Mouse (Mus musculus): Measurements from ENCODE around the gene Ccdc170. TPM values are rescaled to one million over a fixed set of nuclear protein-coding genes. Genes with fewer than 3 reads are reported as not detected.
"Not testable (repeated sequence)": the region's sequence is repeated elsewhere in the genome, so short reads cannot be mapped to it uniquely, and the experiment has no call there.

Ccdc170 gene
- polyA plus RNA-seq (2014; fragmentation: Nextera tagmentation; extraction: Ambion mirVana): 0.10 and 0.11 TPM in 2 replicates

DNA sequence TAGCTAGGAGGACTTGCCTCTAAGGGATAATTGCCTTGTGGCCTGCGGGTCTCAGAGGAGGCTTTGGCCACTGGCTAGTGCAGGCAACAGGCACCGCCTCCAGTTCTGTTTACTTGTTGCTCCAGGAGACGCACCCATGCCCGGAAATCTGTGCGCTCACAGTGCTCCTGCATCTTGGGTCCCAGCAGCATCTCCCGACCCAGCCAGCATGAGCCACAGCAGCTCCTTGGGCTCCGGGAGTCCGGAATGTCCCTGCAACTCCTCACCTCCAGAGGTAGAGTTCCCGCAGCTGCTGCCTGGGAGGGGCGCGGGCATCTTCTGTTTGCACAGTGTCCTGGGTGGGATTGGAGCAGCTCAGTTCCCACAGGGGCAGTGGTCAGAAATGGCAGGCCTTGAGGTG lies at the start of gene Ccdc170:
Ccdc170 (plus strand) TSS at position 148 of the 400 bp plus-strand sequence.
- Histone ChIP-seq H3K4me2 (0 out of 2 replicates have a peak within 1 kb of the TSS, but pooled peaks have one; percentile 3), H3K9me3 (ENCODE audit: control insufficient read depth, low read length) (no peaks in the 10 kb centered on the region), H3K9ac (ENCODE audit: low read length) (no peak within 1 kb of the TSS), H3K27ac (ENCODE audit: low read depth, low read length) (no peak within 1 kb of the TSS), H3K36me3 (ENCODE audit: control insufficient read depth, insufficient read depth, low read length) (no peaks in the 10 kb centered on the region), H3K4me3 (ENCODE audit: low read depth, low read length) (no peak within 1 kb of the TSS), H3K4me1 (ENCODE audit: control insufficient read depth, insufficient read depth, low read length) (0 out of 2 replicates have a peak, but pooled peaks cover 3% of the 10 kb centered on the region), H3K27me3 (ENCODE audit: control insufficient read depth, insufficient read depth, low read length) (no peaks in the 10 kb centered on the region)
- DNase-seq (ENCODE audit: low spot score, missing footprints) (no peak), ATAC-seq (ENCODE audit: low FRiP score) (peak; percentile 27; the same call in 1 of the 2 replicates)
- WGBS: 26% methylated on average over 11 of the region's 11 CpGs

DNA sequence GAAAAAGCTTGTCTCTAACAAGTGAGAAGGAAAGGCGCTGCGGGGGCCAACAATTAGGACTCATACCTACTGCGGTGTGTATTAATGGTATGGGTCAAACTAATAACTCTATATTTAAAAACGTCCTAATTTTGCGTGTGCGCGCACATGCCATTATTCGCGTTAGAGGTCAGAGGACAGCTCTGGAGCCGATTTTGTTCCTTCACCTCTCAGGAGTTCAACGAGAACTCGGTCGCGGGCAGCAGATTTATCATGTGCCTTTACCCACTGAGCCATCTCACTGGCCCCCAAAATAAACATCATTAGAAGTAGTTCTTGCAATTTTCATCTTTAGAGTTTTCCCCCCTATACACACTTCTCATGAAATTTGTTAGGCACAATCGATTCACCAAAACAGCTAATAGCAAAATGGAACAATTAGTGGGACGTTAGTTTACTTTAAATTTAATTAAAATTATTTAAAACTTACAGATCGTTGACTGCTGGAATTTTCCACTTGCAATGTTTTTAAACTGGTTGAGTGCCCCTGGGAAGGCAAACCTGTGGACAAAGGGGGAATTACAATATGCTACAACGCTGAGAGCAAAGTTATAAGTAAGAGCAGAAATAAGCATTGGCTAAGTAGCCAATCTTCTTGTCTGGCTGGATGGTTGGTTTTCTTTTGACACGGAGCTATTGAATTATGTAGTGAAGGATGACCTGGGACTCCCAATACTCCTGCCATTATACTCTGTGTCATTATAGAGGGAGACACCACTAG lies 49.1 kb upstream of the Ccdc170 start:
- DNase-seq (ENCODE audit: low spot score, missing footprints) (no peak), ATAC-seq (ENCODE audit: low FRiP score) (no peak)
- peak overlapping the region; percentile 79 for H3K9ac ChIP-seq (ENCODE audit: low read length)
- peaks cover 11% of the 10 kb centered on the region for H3K4me1 ChIP-seq (ENCODE audit: control insufficient read depth, insufficient read depth, low read length)
- H3K9me3 ChIP-seq (ENCODE audit: control insufficient read depth, low read length): no peaks in the 10 kb centered on the region
- H3K27me3 ChIP-seq (ENCODE audit: control insufficient read depth, insufficient read depth, low read length): no peaks in the 10 kb centered on the region
- WGBS: 12% methylated on average over 19 of the region's 19 CpGs
- H3K4me2 ChIP-seq: peak overlapping the region; percentile 58
- H3K4me3 ChIP-seq (ENCODE audit: low read depth, low read length): peak overlapping the region; percentile 64
- H3K36me3 ChIP-seq (ENCODE audit: control insufficient read depth, insufficient read depth, low read length): no peaks in the 10 kb centered on the region; the same call in 1 of the 2 replicates
- H3K27ac ChIP-seq (ENCODE audit: low read depth, low read length): peak overlapping the region; percentile 73

DNA sequence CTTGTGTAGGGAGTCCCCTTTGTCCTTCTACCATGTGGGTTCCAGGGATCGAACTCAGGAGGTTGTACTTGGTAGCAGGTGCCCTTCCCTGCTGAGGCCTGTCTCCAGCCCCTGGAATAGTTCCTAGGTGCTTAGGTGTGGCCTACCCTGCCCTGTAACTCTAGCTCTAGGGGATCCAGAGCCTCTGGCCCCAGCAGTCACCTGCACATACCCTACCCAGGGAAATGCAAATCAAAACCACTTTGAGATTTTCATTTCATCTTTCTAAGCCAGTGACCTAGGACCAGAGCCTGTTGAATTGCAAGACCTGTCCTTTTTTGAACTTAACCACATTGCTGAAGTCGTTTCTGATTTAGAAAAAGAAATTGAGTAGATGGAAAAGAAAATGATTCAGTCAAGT lies 48.4 kb upstream of the Ccdc170 start:
- not testable (repeated sequence) for H3K4me3 ChIP-seq (ENCODE audit: low read depth, low read length)

DNA sequence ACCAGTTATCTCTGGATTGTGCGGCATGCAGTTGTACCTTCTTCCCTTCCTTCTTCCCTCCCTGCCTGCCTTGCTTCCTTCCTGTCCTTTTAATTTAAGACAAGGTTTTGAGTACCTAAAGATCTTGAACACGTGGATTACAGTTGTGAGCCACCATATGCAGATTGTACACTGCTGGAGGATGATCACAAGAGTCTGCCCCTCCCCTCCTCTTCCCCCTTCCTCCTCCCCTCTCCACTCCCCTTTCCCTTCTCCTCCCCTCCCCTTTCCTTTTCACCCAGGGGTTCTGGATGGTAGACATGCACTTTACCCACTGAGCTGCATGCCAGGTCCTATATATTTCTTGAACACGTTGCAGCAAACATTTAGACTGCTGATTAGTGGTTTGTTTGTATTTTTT lies 46.9 kb upstream of the Ccdc170 start:
- Histone ChIP-seq H3K4me3 (ENCODE audit: low read depth, low read length) (no peak overlapping the region), H3K9ac (ENCODE audit: low read length) (no peak overlapping the region), H3K9me3 (ENCODE audit: control insufficient read depth, low read length) (no peaks in the 10 kb centered on the region), H3K27ac (ENCODE audit: low read depth, low read length) (no peak overlapping the region), H3K27me3 (ENCODE audit: control insufficient read depth, insufficient read depth, low read length) (no peaks in the 10 kb centered on the region), H3K36me3 (ENCODE audit: control insufficient read depth, insufficient read depth, low read length) (peaks cover 6% of the 10 kb centered on the region), H3K4me2 (no peak overlapping the region), H3K4me1 (ENCODE audit: control insufficient read depth, insufficient read depth, low read length) (peaks cover 11% of the 10 kb centered on the region)
- DNase-seq (ENCODE audit: low spot score, missing footprints) (no peak), ATAC-seq (ENCODE audit: low FRiP score) (no peak)
- WGBS: 91% methylated on average over 3 of the region's 3 CpGs

More for the DNA sequence above, 48.4 kb upstream of the Ccdc170 start:
- not testable (repeated sequence) for DNase-seq (ENCODE audit: low spot score, missing footprints); H3K9ac ChIP-seq (ENCODE audit: low read length); H3K27ac ChIP-seq (ENCODE audit: low read depth, low read length); ATAC-seq (ENCODE audit: low FRiP score); H3K9me3 ChIP-seq (ENCODE audit: control insufficient read depth, low read length); H3K4me2 ChIP-seq; H3K27me3 ChIP-seq (ENCODE audit: control insufficient read depth, insufficient read depth, low read length); H3K36me3 ChIP-seq (ENCODE audit: control insufficient read depth, insufficient read depth, low read length)
- 95% methylated on average over 2 of the region's 2 CpGs for WGBS
- H3K4me1 ChIP-seq (ENCODE audit: control insufficient read depth, insufficient read depth, low read length): peaks cover 11% of the 10 kb centered on the region

DNA sequence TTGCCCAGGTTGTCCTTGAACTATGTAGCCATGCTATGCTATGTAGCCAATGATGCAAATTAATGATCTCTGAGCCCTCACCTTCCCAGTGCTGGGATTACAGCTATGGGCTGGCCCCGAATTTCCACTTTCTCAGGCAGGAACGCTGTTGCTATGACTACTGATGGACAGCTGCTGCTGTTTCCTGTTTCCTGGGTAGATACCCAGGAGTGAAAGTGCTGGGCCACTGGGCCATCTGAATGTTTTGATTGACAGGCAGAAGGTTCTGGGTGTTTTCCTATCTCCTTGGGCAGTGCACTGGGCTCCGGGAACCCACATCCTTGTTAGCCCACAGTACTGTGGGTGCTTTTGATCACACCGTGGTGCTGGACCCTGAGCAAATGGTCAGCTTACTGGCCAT lies 25.9 kb upstream of the Ccdc170 start:
- no peak overlapping the region for H3K9ac ChIP-seq (ENCODE audit: low read length)
- no peaks in the 10 kb centered on the region for H3K4me1 ChIP-seq (ENCODE audit: control insufficient read depth, insufficient read depth, low read length)
- H3K27ac ChIP-seq (ENCODE audit: low read depth, low read length): no peak overlapping the region
- H3K36me3 ChIP-seq (ENCODE audit: control insufficient read depth, insufficient read depth, low read length): peaks cover 4% of the 10 kb centered on the region; the same call in 1 of the 2 replicates
- H3K4me2 ChIP-seq: no peak overlapping the region
- 85% methylated on average over 4 of the region's 4 CpGs for WGBS
- H3K27me3 ChIP-seq (ENCODE audit: control insufficient read depth, insufficient read depth, low read length): no peaks in the 10 kb centered on the region
- H3K4me3 ChIP-seq (ENCODE audit: low read depth, low read length): no peak overlapping the region
- no peaks in the 10 kb centered on the region for H3K9me3 ChIP-seq (ENCODE audit: control insufficient read depth, low read length)
- ATAC-seq (ENCODE audit: low FRiP score) (no peak), DNase-seq (ENCODE audit: low spot score, missing footprints) (no peak)

DNA sequence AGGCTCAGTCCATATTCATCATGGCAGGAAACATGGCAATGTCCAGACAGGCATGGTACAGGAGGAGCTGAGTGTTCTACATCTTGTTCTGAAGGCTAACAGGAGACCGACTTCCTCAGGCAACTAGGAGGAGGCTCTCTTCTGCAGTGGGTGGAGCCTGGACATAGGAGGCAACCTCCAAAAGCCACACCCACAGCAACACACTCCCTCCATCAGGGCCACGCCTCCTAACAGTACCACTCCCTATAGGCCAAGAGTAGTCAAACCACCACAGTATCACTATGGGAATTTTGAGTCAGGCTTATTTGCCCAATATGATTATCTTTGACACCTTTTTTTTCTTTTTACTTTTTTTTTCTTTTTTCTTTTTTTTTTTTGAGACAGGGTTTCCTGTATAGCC lies 22.1 kb upstream of the Ccdc170 start:
- Histone ChIP-seq H3K9ac (ENCODE audit: low read length) (no peak overlapping the region), H3K27ac (ENCODE audit: low read depth, low read length) (no peak overlapping the region), H3K4me3 (ENCODE audit: low read depth, low read length) (no peak overlapping the region), H3K4me1 (ENCODE audit: control insufficient read depth, insufficient read depth, low read length) (no peaks in the 10 kb centered on the region), H3K27me3 (ENCODE audit: control insufficient read depth, insufficient read depth, low read length) (no peaks in the 10 kb centered on the region), H3K36me3 (ENCODE audit: control insufficient read depth, insufficient read depth, low read length) (peaks cover 4% of the 10 kb centered on the region; the same call in 1 of the 2 replicates), H3K9me3 (ENCODE audit: control insufficient read depth, low read length) (no peaks in the 10 kb centered on the region), H3K4me2 (no peak overlapping the region)
- ATAC-seq (ENCODE audit: low FRiP score) (no peak), DNase-seq (ENCODE audit: low spot score, missing footprints) (no peak)
- WGBS: 98% methylated on average over 2 of the region's 2 CpGs

DNA sequence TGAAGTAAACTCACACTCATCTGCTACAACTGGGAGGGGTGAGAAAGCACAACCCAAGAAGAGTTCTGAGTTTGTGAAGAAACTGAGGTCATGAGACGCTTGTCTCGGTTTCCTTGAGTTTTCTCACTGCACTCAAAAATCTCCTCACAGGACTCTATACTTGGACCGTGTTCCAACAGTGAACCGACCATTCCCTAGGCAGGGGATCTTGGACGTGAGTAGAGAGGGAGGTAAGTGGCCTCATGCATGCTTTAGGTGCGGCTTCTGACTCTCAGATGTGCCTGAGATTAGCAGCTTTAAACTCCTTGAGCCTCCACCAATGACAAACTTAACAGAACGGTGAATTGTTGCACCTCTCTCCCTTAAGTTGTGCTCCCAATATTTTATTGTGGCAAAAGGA lies 16.5 kb upstream of the Ccdc170 start:
- no peak overlapping the region for H3K4me2 ChIP-seq
- no peak overlapping the region for H3K27ac ChIP-seq (ENCODE audit: low read depth, low read length)
- no peaks in the 10 kb centered on the region for H3K36me3 ChIP-seq (ENCODE audit: control insufficient read depth, insufficient read depth, low read length)
- H3K9ac ChIP-seq (ENCODE audit: low read length): no peak overlapping the region
- no peak overlapping the region for H3K4me3 ChIP-seq (ENCODE audit: low read depth, low read length)
- no peak for DNase-seq (ENCODE audit: low spot score, missing footprints)
- no peaks in the 10 kb centered on the region for H3K4me1 ChIP-seq (ENCODE audit: control insufficient read depth, insufficient read depth, low read length)
- ATAC-seq (ENCODE audit: low FRiP score): no peak
- 82% methylated on average over 7 of the region's 7 CpGs for WGBS
- no peaks in the 10 kb centered on the region for H3K27me3 ChIP-seq (ENCODE audit: control insufficient read depth, insufficient read depth, low read length)
- H3K9me3 ChIP-seq (ENCODE audit: control insufficient read depth, low read length): no peaks in the 10 kb centered on the region

DNA sequence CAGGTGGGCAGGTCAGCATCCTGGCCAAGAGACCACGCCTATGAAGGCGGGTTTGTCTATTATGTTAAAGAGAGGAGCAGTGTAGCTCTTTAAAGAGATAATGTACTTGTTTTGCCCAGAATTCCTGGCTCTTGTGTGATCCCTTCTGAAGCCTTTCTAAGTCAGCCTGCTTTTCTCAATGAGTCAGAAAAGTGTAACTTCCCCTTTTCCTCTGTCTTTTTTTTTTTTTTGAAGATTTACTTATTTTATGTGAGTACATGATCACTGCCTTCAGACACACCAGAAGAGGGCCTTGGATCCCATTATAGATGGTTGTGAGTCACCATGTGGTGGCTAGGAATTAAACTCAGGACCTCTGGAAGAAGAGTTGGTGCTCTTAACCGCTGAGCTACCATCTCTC lies 12.9 kb upstream of the Ccdc170 start:
- no peaks in the 10 kb centered on the region for H3K4me1 ChIP-seq (ENCODE audit: control insufficient read depth, insufficient read depth, low read length)
- H3K9ac ChIP-seq (ENCODE audit: low read length): no peak overlapping the region
- H3K36me3 ChIP-seq (ENCODE audit: control insufficient read depth, insufficient read depth, low read length): no peaks in the 10 kb centered on the region
- WGBS: 81% methylated on average over 3 of the region's 3 CpGs
- H3K27ac ChIP-seq (ENCODE audit: low read depth, low read length): no peak overlapping the region
- DNase-seq (ENCODE audit: low spot score, missing footprints): no peak
- H3K27me3 ChIP-seq (ENCODE audit: control insufficient read depth, insufficient read depth, low read length): no peaks in the 10 kb centered on the region
- H3K4me3 ChIP-seq (ENCODE audit: low read depth, low read length): no peak overlapping the region
- no peak overlapping the region for H3K4me2 ChIP-seq
- ATAC-seq (ENCODE audit: low FRiP score): no peak
- no peaks in the 10 kb centered on the region for H3K9me3 ChIP-seq (ENCODE audit: control insufficient read depth, low read length)

DNA sequence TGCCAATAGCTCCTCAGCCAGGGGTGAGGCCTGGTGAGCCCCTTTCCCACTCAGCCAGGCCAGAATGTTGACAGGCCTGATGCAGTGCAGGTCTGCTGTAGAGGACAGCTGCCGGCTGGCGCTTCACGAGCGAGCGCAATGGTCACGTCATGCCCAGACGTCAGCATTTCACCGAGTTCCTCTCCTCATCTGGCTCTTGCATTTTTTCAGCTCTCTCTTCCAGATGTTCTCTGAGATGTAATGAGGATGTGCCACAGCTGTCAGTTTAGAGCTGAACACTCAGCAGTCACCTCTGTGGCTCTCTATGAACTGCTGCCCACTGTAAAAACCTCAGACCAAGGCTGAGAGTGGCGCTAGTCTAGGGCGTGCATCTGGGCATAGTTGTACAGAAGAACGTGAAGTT lies 8.7 kb upstream of the Ccdc170 start:
- H3K9ac ChIP-seq (ENCODE audit: low read length): no peak overlapping the region
- H3K4me3 ChIP-seq (ENCODE audit: low read depth, low read length): no peak overlapping the region
- H3K36me3 ChIP-seq (ENCODE audit: control insufficient read depth, insufficient read depth, low read length): no peaks in the 10 kb centered on the region
- ATAC-seq (ENCODE audit: low FRiP score) (no peak), DNase-seq (ENCODE audit: low spot score, missing footprints) (peak; percentile 60)
- no peaks in the 10 kb centered on the region for H3K9me3 ChIP-seq (ENCODE audit: control insufficient read depth, low read length)
- H3K4me1 ChIP-seq (ENCODE audit: control insufficient read depth, insufficient read depth, low read length): no peaks in the 10 kb centered on the region
- H3K27ac ChIP-seq (ENCODE audit: low read depth, low read length): no peak overlapping the region
- 94% methylated on average over 11 of the region's 11 CpGs for WGBS
- no peaks in the 10 kb centered on the region for H3K27me3 ChIP-seq (ENCODE audit: control insufficient read depth, insufficient read depth, low read length)
- no peak overlapping the region for H3K4me2 ChIP-seq
